Mouse (Mus musculus): ENCODE data around the gene Sparcl1. TPM values are rescaled to one million over a fixed set of nuclear protein-coding genes. Genes with fewer than 3 reads are reported as not detected.

The Sparcl1 gene
- polyA plus RNA-seq, 1 experiment from 2014 or later, result 183 TPM

DNA sequence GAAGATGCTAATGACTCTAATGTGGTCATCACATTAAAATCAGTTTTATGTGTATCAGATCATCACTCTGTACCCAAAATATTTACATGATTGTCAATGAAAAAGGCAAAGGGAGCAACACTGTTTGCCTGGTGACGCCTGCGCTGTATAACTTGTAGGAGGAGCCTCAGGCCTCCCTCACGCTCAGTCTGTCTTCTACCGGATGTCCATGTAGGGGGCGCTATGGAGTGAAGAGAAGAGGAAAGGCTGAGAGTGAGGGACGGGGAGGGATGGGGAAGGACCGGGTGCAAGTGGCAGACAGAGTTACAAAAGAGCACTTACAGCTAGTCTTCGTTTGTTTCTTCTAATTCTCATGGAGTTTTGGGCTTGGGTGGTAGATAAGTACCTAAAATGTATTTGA is 60.6 kb downstream of the Sparcl1 start:
- no peak for DNase-seq (ENCODE audit: low spot score)
- Histone ChIP-seq H3K4me1 (replicated peaks; ENCODE audit: control insufficient read depth, insufficient read depth, low read length) (no peaks in the 10 kb centered on the region), H3K27ac (ENCODE audit: low read depth) (no peak overlapping the region), H3K9me3 (ENCODE audit: control insufficient read depth, low read length) (no peaks in the 10 kb centered on the region), H3K9ac (ENCODE audit: low read length) (no peak overlapping the region), H3K4me2 (ENCODE audit: low read length) (no peak overlapping the region), H3K27me3 (replicated peaks; ENCODE audit: control insufficient read depth, insufficient read depth, low read length) (no peaks in the 10 kb centered on the region), H3K4me3 (ENCODE audit: low read depth, low read length) (no peak overlapping the region), H3K36me3 (ENCODE audit: control insufficient read depth, insufficient read depth, low read length) (peaks cover 30% of the 10 kb centered on the region)
- no peak for ATAC-seq (replicated peaks; ENCODE audit: low FRiP score, low TSS enrichment, low read depth)
- 65% methylated on average over 8 of the region's 8 CpGs for WGBS

DNA sequence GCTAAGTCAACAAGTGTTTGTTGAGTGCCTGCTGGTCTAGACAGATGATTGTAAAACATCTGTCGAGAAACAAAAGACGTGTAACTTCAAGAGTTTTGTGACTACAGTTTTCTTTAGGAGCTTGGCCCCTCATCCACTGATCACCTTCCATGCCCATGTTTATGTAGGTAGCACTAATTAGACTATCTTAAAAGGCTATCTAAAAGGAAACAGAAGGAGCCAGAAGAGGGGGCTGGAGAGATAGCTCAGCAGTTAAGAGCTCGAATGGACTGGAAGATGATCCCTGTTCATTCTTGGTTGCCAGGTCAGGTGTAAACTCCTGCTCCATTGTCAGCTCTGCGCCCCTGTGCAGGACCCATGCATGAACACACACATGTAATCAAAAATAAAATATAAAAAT is 65.4 kb downstream of the Sparcl1 start:
- Histone ChIP-seq H3K9me3 (ENCODE audit: control insufficient read depth, low read length) (no peaks in the 10 kb centered on the region), H3K27me3 (replicated peaks; ENCODE audit: control insufficient read depth, insufficient read depth, low read length) (no peaks in the 10 kb centered on the region), H3K4me1 (replicated peaks; ENCODE audit: control insufficient read depth, insufficient read depth, low read length) (peaks cover 5% of the 10 kb centered on the region; the same call in 1 of the 2 replicates), H3K4me3 (ENCODE audit: low read depth, low read length) (peak overlapping the region; percentile 56; the same call in 1 of the 2 replicates), H3K4me2 (ENCODE audit: low read length) (peak overlapping the region; percentile 72), H3K9ac (ENCODE audit: low read length) (no peak overlapping the region), H3K27ac (ENCODE audit: low read depth) (no peak overlapping the region), H3K36me3 (ENCODE audit: control insufficient read depth, insufficient read depth, low read length) (peaks cover 25% of the 10 kb centered on the region)
- DNase-seq (ENCODE audit: low spot score) (no peak), ATAC-seq (replicated peaks; ENCODE audit: low FRiP score, low TSS enrichment, low read depth) (no peak)
- 39% methylated on average over 4 of the region's 4 CpGs for WGBS

DNA sequence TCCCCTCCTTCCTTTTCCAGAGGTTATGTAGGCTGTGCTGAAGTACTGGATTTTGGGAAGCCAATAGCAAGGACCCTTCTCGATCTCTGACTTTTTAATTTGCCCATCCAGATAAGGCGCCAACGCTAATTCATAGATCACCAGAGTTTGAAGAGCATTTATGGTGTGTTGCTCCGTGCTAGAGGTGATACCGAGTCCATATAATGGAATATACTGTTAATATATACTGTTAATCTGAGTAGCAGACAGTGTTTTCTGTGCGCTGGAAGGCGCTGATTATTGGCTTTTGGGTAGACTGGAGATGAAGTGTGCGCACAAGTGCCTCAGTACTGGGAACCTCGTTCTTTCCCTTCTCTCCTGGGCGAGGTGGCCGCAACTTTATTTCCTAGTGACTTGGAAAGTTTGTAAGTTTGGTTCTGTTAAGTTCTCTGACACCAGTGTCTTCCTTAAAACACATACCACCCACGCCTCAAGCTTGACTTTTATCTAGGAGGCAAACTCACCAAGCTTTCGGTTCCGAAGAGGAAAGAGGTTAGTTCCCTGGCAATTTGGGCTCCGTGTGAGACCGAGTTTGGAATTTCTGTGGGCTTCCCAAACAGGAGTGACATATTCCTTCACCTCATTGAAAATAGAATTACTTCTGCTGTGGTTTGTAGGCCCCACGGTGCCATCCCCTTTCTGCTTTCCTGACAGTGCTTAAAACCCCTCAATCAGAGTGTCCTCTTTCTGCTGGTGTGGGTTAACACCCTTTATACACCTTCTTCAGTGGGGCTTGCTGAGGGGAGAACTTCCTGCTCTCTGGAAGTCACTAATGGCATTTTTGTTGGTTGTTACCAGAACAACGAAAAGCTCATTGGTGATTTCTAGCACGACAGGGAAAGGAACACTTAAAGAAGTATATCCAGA is 66.1 kb downstream of the Sparcl1 start:
- Histone ChIP-seq H3K4me1 (replicated peaks; ENCODE audit: control insufficient read depth, insufficient read depth, low read length) (peaks cover 5% of the 10 kb centered on the region; the same call in 1 of the 2 replicates), H3K27ac (ENCODE audit: low read depth) (peak overlapping the region; percentile 87), H3K4me2 (ENCODE audit: low read length) (peak overlapping the region; percentile 72), H3K36me3 (ENCODE audit: control insufficient read depth, insufficient read depth, low read length) (peaks cover 20% of the 10 kb centered on the region), H3K9ac (ENCODE audit: low read length) (peak overlapping the region; percentile 69), H3K9me3 (ENCODE audit: control insufficient read depth, low read length) (no peaks in the 10 kb centered on the region), H3K27me3 (replicated peaks; ENCODE audit: control insufficient read depth, insufficient read depth, low read length) (no peaks in the 10 kb centered on the region), H3K4me3 (ENCODE audit: low read depth, low read length) (peak overlapping the region; percentile 56)
- DNase-seq (ENCODE audit: low spot score) (peak; percentile 56), ATAC-seq (replicated peaks; ENCODE audit: low FRiP score, low TSS enrichment, low read depth) (no peak)
- 5% methylated on average over 19 of the region's 19 CpGs for WGBS

DNA sequence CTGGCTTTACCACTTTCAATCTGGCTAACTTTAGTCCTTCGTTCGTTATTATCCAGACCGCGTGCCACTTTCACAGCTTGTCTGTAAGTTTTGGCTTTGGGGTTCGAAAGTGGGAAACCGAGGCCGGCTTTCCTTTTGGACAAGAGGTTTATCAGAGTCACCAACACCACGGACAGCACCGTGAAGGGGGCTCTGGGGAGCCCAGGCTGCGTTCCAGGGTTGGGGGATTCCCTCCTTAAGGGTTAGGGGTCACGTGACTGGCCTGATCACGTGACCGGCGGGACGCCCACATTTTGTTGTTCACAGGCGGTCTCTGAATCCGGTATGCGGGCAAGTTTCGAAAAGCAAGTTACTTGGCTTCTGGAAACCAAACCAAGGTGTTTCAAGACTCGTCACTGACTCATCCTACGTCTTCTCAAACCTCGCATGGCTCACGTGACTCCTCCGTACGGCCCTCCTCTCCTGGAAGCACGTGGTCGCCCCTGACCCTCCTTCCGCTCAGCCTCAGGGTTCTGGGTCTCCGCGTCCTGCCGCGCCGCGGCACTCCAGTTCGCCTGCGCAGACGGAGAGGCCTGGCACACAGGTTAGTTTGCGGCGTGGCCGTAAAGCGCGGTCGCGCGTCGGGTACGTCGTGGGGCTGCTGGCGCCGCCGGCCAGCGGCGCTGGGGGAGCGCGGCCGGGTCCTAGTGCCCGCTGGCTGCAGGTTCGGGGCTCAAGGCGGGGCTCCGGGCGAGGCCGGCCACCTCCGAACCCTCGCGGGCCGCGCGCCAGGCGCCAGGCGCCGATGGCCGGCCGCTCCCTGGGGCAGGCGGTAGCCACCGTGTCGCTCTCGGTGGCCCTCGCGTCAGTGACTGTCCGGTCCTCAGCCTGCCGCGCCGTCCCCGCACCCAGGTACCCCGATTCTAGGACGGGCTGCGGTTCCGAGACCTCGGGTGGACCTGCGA is 67.0 kb downstream of the Sparcl1 start, which contains the start of gene Nudt9:
Nudt9 (plus strand) TSS at position 51 of the 944 bp plus-strand sequence.
- peak; percentile 99 for ATAC-seq (replicated peaks; ENCODE audit: low FRiP score, low TSS enrichment, low read depth)
- WGBS, result 5% methylated on average over 87 of the region's 90 CpGs

DNA sequence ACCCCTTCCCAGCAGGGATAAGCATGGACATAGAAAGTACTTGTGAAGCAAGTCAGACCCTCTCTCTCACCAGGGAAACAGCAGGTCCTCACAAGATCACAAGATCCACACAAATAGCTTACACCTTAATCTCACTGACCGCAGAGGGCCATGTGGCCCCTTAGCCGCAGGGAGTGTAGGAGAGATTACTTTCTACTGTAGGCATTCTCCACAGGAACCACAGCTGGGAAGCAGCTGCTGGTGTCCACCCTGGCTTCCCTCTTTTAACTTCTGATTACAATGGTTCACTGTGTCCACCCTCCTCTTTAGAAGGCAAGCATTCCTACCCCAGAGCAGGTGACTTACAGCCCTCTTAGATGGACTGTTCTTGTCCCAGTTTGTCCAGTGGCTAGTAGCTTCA is 69.8 kb downstream of the Sparcl1 start:
- no peaks in the 10 kb centered on the region for H3K9me3 ChIP-seq (ENCODE audit: control insufficient read depth, low read length)
- H3K36me3 ChIP-seq (ENCODE audit: control insufficient read depth, insufficient read depth, low read length), result no peaks in the 10 kb centered on the region
- whole genome bisulfite sequencing, result 58% methylated on average over 2 of the region's 2 CpGs
- H3K4me3 ChIP-seq (ENCODE audit: low read depth, low read length), result no peak overlapping the region
- H3K4me2 ChIP-seq (ENCODE audit: low read length), result no peak overlapping the region
- no peak overlapping the region for H3K9ac ChIP-seq (ENCODE audit: low read length)
- ATAC-seq (replicated peaks; ENCODE audit: low FRiP score, low TSS enrichment, low read depth), result no peak
- DNase-seq (ENCODE audit: low spot score), result no peak
- H3K4me1 ChIP-seq (replicated peaks; ENCODE audit: control insufficient read depth, insufficient read depth, low read length), result peaks cover 5% of the 10 kb centered on the region; the same call in 1 of the 2 replicates
- no peaks in the 10 kb centered on the region for H3K27me3 ChIP-seq (replicated peaks; ENCODE audit: control insufficient read depth, insufficient read depth, low read length)
- H3K27ac ChIP-seq (ENCODE audit: low read depth), result no peak overlapping the region

More for the DNA sequence above, 67.0 kb downstream of the Sparcl1 start, which contains the start of gene Nudt9:
- Histone ChIP-seq H3K27ac (ENCODE audit: low read depth) (peak within 1 kb of the TSS; percentile 87), H3K36me3 (ENCODE audit: control insufficient read depth, insufficient read depth, low read length) (peaks cover 11% of the 10 kb centered on the region), H3K9ac (ENCODE audit: low read length) (peak within 1 kb of the TSS; percentile 69), H3K4me1 (replicated peaks; ENCODE audit: control insufficient read depth, insufficient read depth, low read length) (peaks cover 5% of the 10 kb centered on the region; the same call in 1 of the 2 replicates), H3K27me3 (replicated peaks; ENCODE audit: control insufficient read depth, insufficient read depth, low read length) (no peaks in the 10 kb centered on the region), H3K4me3 (ENCODE audit: low read depth, low read length) (peak within 1 kb of the TSS; percentile 56), H3K4me2 (ENCODE audit: low read length) (peak within 1 kb of the TSS; percentile 72), H3K9me3 (ENCODE audit: control insufficient read depth, low read length) (no peaks in the 10 kb centered on the region)
- peak; percentile 97 for DNase-seq (ENCODE audit: low spot score)

DNA sequence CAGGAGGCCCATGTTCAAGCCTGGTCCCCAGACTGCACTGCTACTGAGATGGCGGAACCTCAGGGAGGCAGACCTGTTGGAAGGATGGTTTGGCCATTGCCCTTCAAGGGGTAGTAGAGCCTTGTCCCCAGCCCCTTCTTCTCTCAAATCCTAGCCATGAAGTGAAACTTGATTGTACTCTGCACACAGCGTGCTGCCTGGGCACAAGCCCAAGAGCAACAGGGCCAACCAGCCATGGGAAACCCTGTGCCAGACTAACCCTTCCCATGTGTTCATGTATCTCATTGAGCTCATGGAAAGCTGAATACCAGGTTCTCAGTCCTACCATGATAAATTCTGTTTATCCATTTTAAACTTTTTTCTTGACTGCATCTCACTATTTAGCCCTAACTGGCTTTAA is 70.6 kb downstream of the Sparcl1 start:
- no peak for ATAC-seq (replicated peaks; ENCODE audit: low FRiP score, low TSS enrichment, low read depth)
- H3K4me2 ChIP-seq (ENCODE audit: low read length), result no peak overlapping the region

DNA sequence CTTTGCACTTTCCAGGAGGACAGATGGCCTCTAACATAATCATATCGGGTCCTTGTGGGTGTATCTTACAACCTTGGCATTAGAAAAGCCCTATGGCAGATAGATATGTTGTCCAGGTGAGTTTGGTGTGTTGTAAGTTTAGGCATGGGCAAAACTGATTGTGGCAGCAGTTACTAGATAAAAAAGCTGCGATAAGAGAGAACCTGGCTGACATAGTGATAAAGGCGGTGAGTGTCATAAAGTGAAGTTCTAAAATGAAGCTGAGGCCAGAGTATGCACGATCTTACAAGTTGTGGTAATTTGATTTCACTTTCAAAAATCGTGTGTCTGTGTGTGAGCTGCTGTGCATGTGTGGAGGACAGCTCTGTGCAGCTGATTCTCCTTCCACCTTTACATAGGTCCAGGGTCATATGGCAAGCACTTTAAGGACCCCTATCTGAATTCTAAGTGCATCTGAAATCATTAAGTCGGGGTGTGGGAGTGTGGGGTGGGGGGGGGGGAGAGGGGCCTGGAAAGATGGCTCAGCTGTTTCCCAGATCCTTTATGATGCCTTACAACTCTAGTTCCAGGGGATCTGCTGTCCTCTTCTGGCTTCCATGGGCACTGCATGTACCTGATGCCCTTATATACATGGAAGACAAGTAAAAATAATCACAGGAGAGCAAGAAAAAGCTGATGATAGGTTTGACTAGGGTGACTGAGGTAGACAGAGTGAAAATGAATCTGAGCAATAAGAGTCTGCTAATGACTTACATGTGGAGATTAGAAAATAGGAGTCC is 74.2 kb downstream of the Sparcl1 start:
- no peak overlapping the region for H3K4me2 ChIP-seq (ENCODE audit: low read length)
- H3K9ac ChIP-seq (ENCODE audit: low read length), result no peak overlapping the region
- no peak for ATAC-seq (replicated peaks; ENCODE audit: low FRiP score, low TSS enrichment, low read depth)
- no peak overlapping the region for H3K27ac ChIP-seq (ENCODE audit: low read depth)
- H3K4me1 ChIP-seq (replicated peaks; ENCODE audit: control insufficient read depth, insufficient read depth, low read length), result no peaks in the 10 kb centered on the region
- no peaks in the 10 kb centered on the region for H3K27me3 ChIP-seq (replicated peaks; ENCODE audit: control insufficient read depth, insufficient read depth, low read length)
- no peak for DNase-seq (ENCODE audit: low spot score)
- no peaks in the 10 kb centered on the region for H3K9me3 ChIP-seq (ENCODE audit: control insufficient read depth, low read length)
- WGBS, result 66% methylated on average over 6 of the region's 6 CpGs
- H3K36me3 ChIP-seq (ENCODE audit: control insufficient read depth, insufficient read depth, low read length), result no peaks in the 10 kb centered on the region
- H3K4me3 ChIP-seq (ENCODE audit: low read depth, low read length), result no peak overlapping the region

More for the DNA sequence above, 70.6 kb downstream of the Sparcl1 start:
- no peak overlapping the region for H3K4me3 ChIP-seq (ENCODE audit: low read depth, low read length)
- peaks cover 5% of the 10 kb centered on the region; the same call in 1 of the 2 replicates for H3K4me1 ChIP-seq (replicated peaks; ENCODE audit: control insufficient read depth, insufficient read depth, low read length)
- no peak for DNase-seq (ENCODE audit: low spot score)
- no peak overlapping the region for H3K27ac ChIP-seq (ENCODE audit: low read depth)
- H3K9me3 ChIP-seq (ENCODE audit: control insufficient read depth, low read length), result no peaks in the 10 kb centered on the region
- WGBS, result 93% methylated on average over 2 of the region's 2 CpGs
- H3K9ac ChIP-seq (ENCODE audit: low read length), result no peak overlapping the region
- H3K36me3 ChIP-seq (ENCODE audit: control insufficient read depth, insufficient read depth, low read length), result no peaks in the 10 kb centered on the region
- no peaks in the 10 kb centered on the region for H3K27me3 ChIP-seq (replicated peaks; ENCODE audit: control insufficient read depth, insufficient read depth, low read length)

DNA sequence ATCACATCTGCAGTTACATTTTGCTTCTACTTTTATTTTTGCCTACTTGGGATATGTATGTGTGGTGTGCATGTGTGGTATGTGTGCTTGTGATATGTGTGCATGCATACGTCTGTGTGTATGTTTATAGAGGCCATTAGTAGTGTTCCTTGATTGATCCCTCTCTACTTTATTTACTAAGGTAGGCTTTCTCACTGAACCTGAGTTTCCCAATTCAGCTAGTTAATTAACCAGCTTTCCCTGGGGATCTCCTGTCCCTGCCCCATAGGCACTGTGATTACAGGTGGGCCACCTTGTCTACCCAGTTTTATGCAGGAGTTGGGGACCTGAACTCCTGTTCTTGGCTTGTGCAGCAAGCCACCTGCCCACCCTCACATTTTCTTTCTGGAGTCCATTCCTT is 76.8 kb downstream of the Sparcl1 start:
- ATAC-seq (replicated peaks; ENCODE audit: low FRiP score, low TSS enrichment, low read depth), result no peak
- Histone ChIP-seq H3K36me3 (ENCODE audit: control insufficient read depth, insufficient read depth, low read length) (no peaks in the 10 kb centered on the region), H3K27ac (ENCODE audit: low read depth) (no peak overlapping the region), H3K9ac (ENCODE audit: low read length) (no peak overlapping the region), H3K9me3 (ENCODE audit: control insufficient read depth, low read length) (no peaks in the 10 kb centered on the region), H3K4me1 (replicated peaks; ENCODE audit: control insufficient read depth, insufficient read depth, low read length) (no peaks in the 10 kb centered on the region), H3K4me3 (ENCODE audit: low read depth, low read length) (no peak overlapping the region), H3K27me3 (replicated peaks; ENCODE audit: control insufficient read depth, insufficient read depth, low read length) (no peaks in the 10 kb centered on the region), H3K4me2 (ENCODE audit: low read length) (no peak overlapping the region)
- 78% methylated on average over 1 of the region's 1 CpGs for WGBS
- no peak for DNase-seq (ENCODE audit: low spot score)

All from intestine, embryonic 14.5 days (tissue).